Mouse (Mus musculus) left cerebral cortex, adult 18-20 months (tissue): Measurements from ENCODE around the gene Krtap3-3. TPM values are rescaled to one million over a fixed set of nuclear protein-coding genes. Genes with fewer than 3 reads are reported as not detected.

Experiments used
- total RNA-seq, 2 experiments: library from RNA; stranded (reverse); gene quantifications; 2 replicates each; pipeline ENCODE4 v1.2.3; 2021

The Krtap3-3 gene
- total RNA-seq, 2 experiments from 2014 or later = not detected

Other genes starting within 250 kb of the Krtap3-3 start
- gene Krt25, start 227.9 kb downstream of the Krtap3-3 start, total RNA-seq = not detected
- gene Krt26, start 212.9 kb downstream of the Krtap3-3 start, total RNA-seq = not detected
- gene Krt27, start 199.8 kb downstream of the Krtap3-3 start, total RNA-seq = not detected
- gene Krt28, start 176.0 kb downstream of the Krtap3-3 start, total RNA-seq = not detected
- gene Krt10, start 161.5 kb downstream of the Krtap3-3 start, total RNA-seq = 10 to 100 TPM; 11.0 to 12.5 TPM
- 10 to 100 TPM; 10.8 to 12.0 TPM for gene Krt12, start 128.6 kb downstream of the Krtap3-3 start, total RNA-seq
- not detected for gene Krt20, start 112.7 kb downstream of the Krtap3-3 start, total RNA-seq
- not detected for gene Krt23, start 57.7 kb downstream of the Krtap3-3 start, total RNA-seq
- not detected for gene Krt39, start 29.5 kb downstream of the Krtap3-3 start, total RNA-seq
- gene Krt40, start 7.7 kb downstream of the Krtap3-3 start, total RNA-seq = not detected
- gene Krtap3-2, start 6.0 kb upstream of the Krtap3-3 start, total RNA-seq = not detected
- not detected for gene Gm11939, start 8.6 kb upstream of the Krtap3-3 start, total RNA-seq
- gene Krtap3-1, start 15.8 kb upstream of the Krtap3-3 start, total RNA-seq = not detected
- gene Krtap1-5, start 30.2 kb upstream of the Krtap3-3 start, total RNA-seq = not detected
- gene Krtap1-4, start 32.8 kb upstream of the Krtap3-3 start, total RNA-seq = not detected
- not detected for gene Krtap1-3, start 40.5 kb upstream of the Krtap3-3 start, total RNA-seq
- gene Krtap9-3, start 47.2 kb upstream of the Krtap3-3 start, total RNA-seq = not detected
- gene Gm11938, start 52.4 kb upstream of the Krtap3-3 start, total RNA-seq = not detected
- gene Gm11937, start 59.3 kb upstream of the Krtap3-3 start, total RNA-seq = not detected
- not detected for gene Krtap2-4, start 64.0 kb upstream of the Krtap3-3 start, total RNA-seq
- not detected for gene Gm11562, start 69.6 kb upstream of the Krtap3-3 start, total RNA-seq
- not detected for gene Krtap4-1, start 77.4 kb upstream of the Krtap3-3 start, total RNA-seq
- gene Krtap4-2, start 84.2 kb upstream of the Krtap3-3 start, total RNA-seq = not detected
- not detected for gene Krtap4-7, start 93.2 kb upstream of the Krtap3-3 start, total RNA-seq
- not detected for gene Gm11555, start 99.4 kb upstream of the Krtap3-3 start, total RNA-seq
- not detected for gene Gm11563, start 108.1 kb upstream of the Krtap3-3 start, total RNA-seq
- gene Krtap4-6, start 115.1 kb upstream of the Krtap3-3 start, total RNA-seq = not detected
- gene Gm14190, start 139.9 kb upstream of the Krtap3-3 start, total RNA-seq = not detected
- gene Gm14180, start 183.4 kb upstream of the Krtap3-3 start, total RNA-seq = not detected
- gene Gm11595, start 222.0 kb upstream of the Krtap3-3 start, total RNA-seq = not detected
- gene Krtap4-8, start 229.8 kb upstream of the Krtap3-3 start, total RNA-seq = not detected
- gene Krtap4-9, start 234.3 kb upstream of the Krtap3-3 start, total RNA-seq = not detected
- not detected for gene Gm11596, start 242.6 kb upstream of the Krtap3-3 start, total RNA-seq
- not detected for gene Gm11569, start 248.1 kb upstream of the Krtap3-3 start, total RNA-seq